8 mouse cellular contexts compared by ENCODE assay signal in genomic region chr14:15881284-15881683, GRCm38 (mm10).
DNase-seq lines count a peak whose midpoint lies in the region; ATAC-seq and TF ChIP-seq lines count a peak whose summit lies in the region.

No protein-coding gene starts in this region.

- H3K4me3 ChIP-seq in embryonic facial prominence, embryonic 14.5 days (ENCODE audit: low read depth, low read length): no peak overlapping the region
- H3K4me3 ChIP-seq in stomach, postnatal 0 days (ENCODE audit: low read depth, low read length): no peak overlapping the region

- no peak overlapping the region for H3K4me2 ChIP-seq in embryonic facial prominence, embryonic 14.5 days (ENCODE audit: low read depth, low read length)
- no peak overlapping the region for H3K4me2 ChIP-seq in stomach, postnatal 0 days (replicated peaks; ENCODE audit: low read depth)

- WGBS in embryonic facial prominence, embryonic 14.5 days: 71% methylated on average over 1 of the region's 1 CpGs
- 60% methylated on average over 1 of the region's 1 CpGs for WGBS in stomach, postnatal 0 days

- no peaks in the 10 kb centered on the region for H3K4me1 ChIP-seq in embryonic facial prominence, embryonic 14.5 days (ENCODE audit: control insufficient read depth, insufficient read depth, low read length)
- no peaks in the 10 kb centered on the region for H3K4me1 ChIP-seq in stomach, postnatal 0 days (replicated peaks; ENCODE audit: control insufficient read depth, insufficient read depth)

- intact Hi-C loops in gastrocnemius, postnatal 14 days (cut with DNase I; ENCODE audit: low total_unique reads): loop anchor here (5.0 kb wide), 1 partner anchor 524 kb away; no protein-coding TSS in a partner anchor

- peak; percentile 77 for TF ChIP-seq CTCF in stomach, postnatal 0 days (IDR thresholded peaks at IDR 0.05; ENCODE audit: low read depth)

- DNase-seq in gastrocnemius, postnatal 14 days: peak; percentile 14
- no peak for DNase-seq in gastrocnemius, adult 8-10 months (ENCODE audit: low spot score in 2 of 2)
- DNase-seq in A20 (ENCODE audit: low read depth, low spot score): peak; percentile 69
- peak; percentile 22 to 31 for DNase-seq in adrenal gland, adult 18-20 months (ENCODE audit: low spot score in 2 of 2)
- peak; percentile 11 for DNase-seq in embryonic facial prominence, embryonic 14.5 days (ENCODE audit: low spot score)
- peak; percentile 50 for DNase-seq in kidney, postnatal 10 days
- DNase-seq in lung, postnatal 36 days: peak; percentile 54
- DNase-seq in stomach, postnatal 0 days (ENCODE audit: low spot score): no peak

- no peak overlapping the region for H3K9ac ChIP-seq in embryonic facial prominence, embryonic 14.5 days (ENCODE audit: low read depth, low read length)
- H3K9ac ChIP-seq in stomach, postnatal 0 days (ENCODE audit: low read length): no peak overlapping the region

- no peaks in the 10 kb centered on the region for H3K36me3 ChIP-seq in embryonic facial prominence, embryonic 14.5 days (ENCODE audit: control insufficient read depth, insufficient read depth, low read length)
- no peaks in the 10 kb centered on the region for H3K36me3 ChIP-seq in stomach, postnatal 0 days (ENCODE audit: control insufficient read depth, insufficient read depth, low read length)

- no peak overlapping the region for H3K27ac ChIP-seq in embryonic facial prominence, embryonic 14.5 days (replicated peaks; ENCODE audit: low read depth, low read length)
- no peak overlapping the region for H3K27ac ChIP-seq in stomach, postnatal 0 days (replicated peaks)

- no peak for ATAC-seq in embryonic facial prominence, embryonic 14.5 days (ENCODE audit: low read depth)
- no peak for ATAC-seq in stomach, postnatal 0 days (ENCODE audit: low FRiP score, low TSS enrichment)

- H3K9me3 ChIP-seq in embryonic facial prominence, embryonic 14.5 days (ENCODE audit: control insufficient read depth, low read length): no peaks in the 10 kb centered on the region
- no peaks in the 10 kb centered on the region for H3K9me3 ChIP-seq in stomach, postnatal 0 days (ENCODE audit: control insufficient read depth, low read length)

- no peaks in the 10 kb centered on the region for H3K27me3 ChIP-seq in embryonic facial prominence, embryonic 14.5 days (replicated peaks; ENCODE audit: control insufficient read depth, insufficient read depth, low read length)
- H3K27me3 ChIP-seq in stomach, postnatal 0 days (ENCODE audit: control insufficient read depth, insufficient read depth, low read length): no peaks in the 10 kb centered on the region

- no peak for TF ChIP-seq EP300 in stomach, postnatal 0 days (optimal IDR thresholded peaks at IDR 0.05)

Comparison
In these comparisons a context has a peak if more than half of its experiments do, and no peak if none do; other contexts are left out.
1. DNase-seq: peak in gastrocnemius, postnatal 14 days (single experiment), A20 (single experiment), adrenal gland, adult 18-20 months (2 of 2), embryonic facial prominence, embryonic 14.5 days (single experiment), kidney, postnatal 10 days (single experiment) and lung, postnatal 36 days (single experiment); none in gastrocnemius, adult 8-10 months (0 of 2) and stomach, postnatal 0 days (single experiment).